Mouse (Mus musculus): ENCODE results near the gene Eid2. TPM values are rescaled to one million over a fixed set of nuclear protein-coding genes. Genes with fewer than 3 reads are reported as not detected.

The Eid2 gene
- total and polyA plus RNA-seq, 3 experiments, result not detected

DNA sequence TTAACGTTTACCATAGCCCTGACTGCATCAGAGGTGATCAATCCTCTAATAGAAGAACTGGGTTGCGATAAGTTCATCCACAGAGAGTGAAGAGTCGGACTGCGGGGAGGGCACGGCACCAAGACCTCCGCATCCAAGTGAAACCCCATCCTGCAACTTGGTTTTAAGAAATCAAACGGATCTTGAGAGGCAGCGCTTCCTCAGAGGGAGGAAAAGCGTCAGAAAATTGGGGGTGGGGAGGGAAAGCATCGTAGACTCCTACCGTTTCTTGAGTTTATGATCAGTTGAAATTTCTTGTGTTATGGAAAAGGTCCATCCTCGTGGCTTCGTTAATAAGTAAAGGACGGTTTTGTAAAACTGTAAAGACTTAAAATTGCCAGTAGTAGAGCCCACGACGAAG lies 895 bp downstream of the Eid2 start:
- no peaks in the 10 kb centered on the region for H3K36me3 ChIP-seq (replicated peaks in 1 of 2; ENCODE audit: control insufficient read depth in 1 of 2, insufficient read depth in 1 of 2, low read length in 1 of 2)
- H3K27ac ChIP-seq (ENCODE audit: insufficient read depth, low read depth), result no peak overlapping the region
- H3K4me2 ChIP-seq (ENCODE audit: insufficient read depth, low read depth, poor library complexity, severe bottlenecking), result no peak overlapping the region
- no peak overlapping the region for H3K4me3 ChIP-seq (replicated peaks in 1 of 3; ENCODE audit: low read depth in 2 of 3, low read length in 2 of 3, poor library complexity in 1 of 3)
- DNase-seq (ENCODE audit: extremely low read depth), result no peak
- dilution Hi-C loops (cut with MboI; ENCODE audit: extremely low pct_ligation_motif_present, extremely low pct_unique_long_range_greater_than_20kb, low sequenced_read_pairs) (no loop called here), in situ Hi-C loops (cut with MboI; ENCODE audit: low pct_ligation_motif_present, low pct_unique_long_range_greater_than_20kb, low sequenced_read_pairs) (no loop called here)
- no peaks in the 10 kb centered on the region for H3K79me2 ChIP-seq (replicated peaks; ENCODE audit: control insufficient read depth, extremely low read depth, insufficient read depth, poor library complexity, severe bottlenecking)
- peaks cover 21% of the 10 kb centered on the region for H3K9me3 ChIP-seq (replicated peaks; ENCODE audit: low read length)
- H3K4me1 ChIP-seq (ENCODE audit: control insufficient read depth in 1 of 2, insufficient read depth in 2 of 2), result no peaks in the 10 kb centered on the region
- TF ChIP-seq ETS1 (conservative IDR thresholded peaks at IDR 0.05; ENCODE audit: low read depth, low read length) (no peak), MXI1 (IDR thresholded peaks at IDR 0.05; ENCODE audit: low read depth, low read length) (no peak), RAD21 (IDR thresholded peaks at IDR 0.05; ENCODE audit: low read depth, low read length) (no peak)
- no peak overlapping the region for H3K9ac ChIP-seq (ENCODE audit: insufficient read depth, low read depth)
- peaks cover 12% of the 10 kb centered on the region for H3K27me3 ChIP-seq (replicated peaks)

DNA sequence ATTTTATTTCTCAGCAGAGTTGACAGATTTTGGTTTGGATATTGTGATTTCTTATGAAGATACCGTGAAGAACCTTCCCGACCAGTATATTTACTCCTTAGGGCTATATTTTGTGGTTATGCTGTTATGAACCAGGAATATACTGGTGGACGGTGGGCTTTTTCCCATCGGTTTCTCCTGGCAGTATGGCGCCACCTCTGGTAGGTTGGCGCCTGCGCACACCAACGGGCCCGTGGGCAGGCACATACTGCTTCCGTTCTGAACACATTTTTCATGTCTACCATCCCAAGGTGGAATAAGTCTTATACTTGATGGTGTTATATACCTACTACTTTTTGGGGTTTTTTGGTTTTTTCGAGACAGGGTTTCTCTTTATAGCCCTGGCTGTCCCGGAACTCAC lies 1.7 kb downstream of the Eid2 start:
- in situ Hi-C loops (cut with MboI; ENCODE audit: low pct_ligation_motif_present, low pct_unique_long_range_greater_than_20kb, low sequenced_read_pairs), result no loop called here
- no peak overlapping the region for H3K27ac ChIP-seq (ENCODE audit: insufficient read depth, low read depth)
- peaks cover 14% of the 10 kb centered on the region for H3K27me3 ChIP-seq (replicated peaks)
- H3K4me1 ChIP-seq (ENCODE audit: control insufficient read depth in 1 of 2, insufficient read depth in 2 of 2), result no peaks in the 10 kb centered on the region
- no peaks in the 10 kb centered on the region for H3K36me3 ChIP-seq (replicated peaks in 1 of 2; ENCODE audit: control insufficient read depth in 1 of 2, insufficient read depth in 1 of 2, low read length in 1 of 2)
- H3K4me2 ChIP-seq (ENCODE audit: insufficient read depth, low read depth, poor library complexity, severe bottlenecking), result no peak overlapping the region
- TF ChIP-seq IRF4 (IDR thresholded peaks at IDR 0.05; ENCODE audit: low read depth, low read length) (no peak), SMC3 (IDR thresholded peaks at IDR 0.05; ENCODE audit: low read depth, low read length) (no peak), SIN3A (IDR thresholded peaks at IDR 0.05; ENCODE audit: low read length) (no peak), USF1 (IDR thresholded peaks at IDR 0.05; ENCODE audit: low read depth, low read length) (no peak), E2F4 (IDR thresholded peaks at IDR 0.05; ENCODE audit: insufficient replicate concordance, low read depth, low read length) (no peak), RCOR1 (conservative IDR thresholded peaks at IDR 0.05; ENCODE audit: low read depth, low read length) (no peak), ZNF384 (IDR thresholded peaks at IDR 0.05; ENCODE audit: low read depth, low read length) (no peak), MAFK (IDR thresholded peaks at IDR 0.05; ENCODE audit: insufficient replicate concordance, low read length) (no peak), MEF2A (IDR thresholded peaks at IDR 0.05; ENCODE audit: borderline replicate concordance, low read depth, low read length) (no peak), ETS1 (conservative IDR thresholded peaks at IDR 0.05; ENCODE audit: low read depth, low read length) (no peak), RAD21 (IDR thresholded peaks at IDR 0.05; ENCODE audit: low read depth, low read length) (no peak), MXI1 (IDR thresholded peaks at IDR 0.05; ENCODE audit: low read depth, low read length) (no peak), ZKSCAN1 (IDR thresholded peaks at IDR 0.05; ENCODE audit: borderline replicate concordance, low read depth, low read length) (no peak), TCF12 (IDR thresholded peaks at IDR 0.05; ENCODE audit: low read depth, low read length) (no peak), NRF1 (IDR thresholded peaks at IDR 0.05; ENCODE audit: low read depth, low read length) (no peak), EP300 (IDR thresholded peaks at IDR 0.05; ENCODE audit: low read length) (no peak), BHLHE40 (IDR thresholded peaks at IDR 0.05; ENCODE audit: low read depth, low read length) (no peak), POLR2A (IDR thresholded peaks at IDR 0.05; ENCODE audit: low read depth, low read length) (no peak), GABPA (IDR thresholded peaks at IDR 0.05; ENCODE audit: insufficient replicate concordance, low read depth, low read length) (no peak), JUND (conservative IDR thresholded peaks at IDR 0.05; ENCODE audit: low read depth, low read length) (no peak)
- H3K9me3 ChIP-seq (replicated peaks; ENCODE audit: low read length), result peaks cover 21% of the 10 kb centered on the region
- H3K4me3 ChIP-seq (replicated peaks in 1 of 3; ENCODE audit: low read depth in 2 of 3, low read length in 2 of 3, poor library complexity in 1 of 3), result no peak overlapping the region
- H3K9ac ChIP-seq (ENCODE audit: insufficient read depth, low read depth), result no peak overlapping the region
- DNase-seq (ENCODE audit: extremely low read depth), result no peak
- dilution Hi-C loops (cut with MboI; ENCODE audit: extremely low pct_ligation_motif_present, extremely low pct_unique_long_range_greater_than_20kb, low sequenced_read_pairs), result no loop called here
- H3K79me2 ChIP-seq (replicated peaks; ENCODE audit: control insufficient read depth, extremely low read depth, insufficient read depth, poor library complexity, severe bottlenecking), result no peaks in the 10 kb centered on the region

All from CH12.LX (cell line).